Mouse (Mus musculus) right cerebral cortex, postnatal 14 days (tissue): ENCODE measurements at regions not wholly inside any gene's neighbourhood (a gene's known extent, or its start where the extent isn't known, plus 50 kb on each side); places are given as distances from the start of the nearest gene placed in this dataset.

Experiments
- DNase-seq: peaks from one replicate; pipeline ENCODE4 v3.0.0; 2022

- DNase-seq: no peak
Observed at GRCm38 (mm10) chr19:26484322-26484721, 120.5 kb upstream of the Smarca2 start.

- DNase-seq: no peak
Observed at GRCm38 (mm10) chr19:26492806-26493205, 112.0 kb upstream of the Smarca2 start.

GRCm38 (mm10) chr19:26501064-26501463 is 103.8 kb upstream of the Smarca2 start:
- DNase-seq: no peak

GRCm38 (mm10) chr19:26504027-26504426 is 100.8 kb upstream of the Smarca2 start:
- DNase-seq: no peak

GRCm38 (mm10) chr19:26506802-26507201 is 98.0 kb upstream of the Smarca2 start:
- no peak for DNase-seq

GRCm38 (mm10) chr19:26507986-26508385 is 96.9 kb upstream of the Smarca2 start:
- no peak for DNase-seq

- no peak for DNase-seq
Observed at GRCm38 (mm10) chr19:26508616-26509015, 96.2 kb upstream of the Smarca2 start.

GRCm38 (mm10) chr19:26509240-26509639 is 95.6 kb upstream of the Smarca2 start:
- no peak for DNase-seq

GRCm38 (mm10) chr19:26510185-26510584 is 94.7 kb upstream of the Smarca2 start:
- DNase-seq: no peak

- no peak for DNase-seq
Observed at GRCm38 (mm10) chr19:26510887-26511286, 94.0 kb upstream of the Smarca2 start.

GRCm38 (mm10) chr19:26511756-26512155 is 93.1 kb upstream of the Smarca2 start:
- no peak for DNase-seq

- no peak for DNase-seq
Observed at GRCm38 (mm10) chr19:26524583-26524982, 80.3 kb upstream of the Smarca2 start.

GRCm38 (mm10) chr19:26531390-26531789 is 73.5 kb upstream of the Smarca2 start:
- no peak for DNase-seq

- no peak for DNase-seq
Observed at GRCm38 (mm10) chr19:26532509-26532908, 72.3 kb upstream of the Smarca2 start.

GRCm38 (mm10) chr19:26545671-26546070 is 59.2 kb upstream of the Smarca2 start:
- no peak for DNase-seq

GRCm38 (mm10) chr19:26547522-26547921 is 57.3 kb upstream of the Smarca2 start:
- DNase-seq: no peak

- DNase-seq: no peak
Observed at GRCm38 (mm10) chr19:26548562-26549270, 56.1 kb upstream of the Smarca2 start.

- DNase-seq: no peak
Observed at GRCm38 (mm10) chr19:26550299-26550698, 54.6 kb upstream of the Smarca2 start.
